ENCODE assay signal across 23 mouse cellular contexts in the genomic region with DNA sequence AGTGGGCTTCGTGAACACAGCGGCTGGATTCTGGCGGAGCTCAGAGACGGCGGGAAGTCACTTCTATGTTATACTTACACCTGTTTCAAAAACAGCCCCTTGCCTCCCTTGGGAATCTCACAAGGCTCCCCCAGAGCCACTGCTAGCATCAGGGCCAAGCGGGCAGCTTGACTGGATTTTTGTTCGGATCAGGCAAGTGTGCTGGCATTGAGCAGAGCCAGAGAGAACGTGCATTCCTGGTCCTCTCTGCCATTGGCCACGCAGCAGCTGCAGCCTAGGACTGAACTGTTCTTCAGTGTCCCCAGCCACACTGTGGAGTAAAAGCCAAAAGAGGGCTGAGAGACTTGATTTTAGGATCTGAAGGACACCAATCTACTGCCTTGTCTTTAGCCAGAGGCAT.
A peak's percentile ranks its signal among the peaks of the same experiment; 100 is the strongest.
DNase-seq lines count a peak whose midpoint lies in the region; ATAC-seq lines count a peak whose summit lies in the region.
"Had no signal": no experiment of that assay in that cellular context is flagged by ENCODE, and none has a peak within 500 bp of the region (broad histone marks: within the 10 kb centered on the region; RNA-seq: fewer than 3 reads in every experiment).

No protein-coding gene starts in this region.

- DNase-seq in gastrocnemius, postnatal 14 days = peak; percentile 37
- no peak for DNase-seq in gastrocnemius, adult 18-20 months (ENCODE audit: low spot score)
- peak; percentile 33 for DNase-seq in midbrain, embryonic 11.5 days (ENCODE audit: low spot score, missing footprints)
- no peak for DNase-seq in right cerebral cortex, postnatal 36 days (ENCODE audit: low spot score in 2 of 2)
- no peak for DNase-seq in B cell, adult 2 months
- DNase-seq: adrenal gland, postnatal 14 days; cerebellum, adult 11 months; cerebellum, postnatal 36 days; kidney, adult 11 months; layer of hippocampus, postnatal 36 days; liver, embryonic 13.5 days; lung, postnatal 4 days; thymus, adult 18-20 months had no signal

- ATAC-seq in midbrain, embryonic 11.5 days (ENCODE audit: low FRiP score) = no peak
- no peak for ATAC-seq in midbrain, embryonic 15.5 days (replicated peaks)
- no peak for ATAC-seq in heart, embryonic 15.5 days (replicated peaks; ENCODE audit: insufficient number of reproducible peaks, insufficient read depth, low FRiP score, low read depth)
- no peak for ATAC-seq in limb, embryonic 15.5 days (ENCODE audit: insufficient number of reproducible peaks, low FRiP score, low TSS enrichment, low read depth)
- ATAC-seq: forebrain, embryonic 13.5 days; Patski had no signal

- H3K27ac ChIP-seq in midbrain, embryonic 11.5 days (ENCODE audit: low read depth, low read length) = no peak overlapping the region
- H3K27ac ChIP-seq in midbrain, embryonic 15.5 days = no peak overlapping the region
- H3K27ac ChIP-seq in heart, embryonic 15.5 days = peak overlapping the region; percentile 57
- H3K27ac ChIP-seq in limb, embryonic 15.5 days = peak overlapping the region; percentile 84
- H3K27ac ChIP-seq: forebrain, embryonic 13.5 days; kidney, postnatal 0 days; layer of hippocampus, adult 2 months; liver, embryonic 13.5 days; lung, embryonic 15.5 days; neural tube, embryonic 13.5 days had no signal

- no peak overlapping the region for H3K4me3 ChIP-seq in midbrain, embryonic 11.5 days (ENCODE audit: low read depth, low read length)
- H3K4me3 ChIP-seq in midbrain, embryonic 15.5 days = no peak overlapping the region
- no peak overlapping the region for H3K4me3 ChIP-seq in heart, embryonic 15.5 days
- H3K4me3 ChIP-seq in limb, embryonic 15.5 days = no peak overlapping the region
- H3K4me3 ChIP-seq: erythroblast, embryonic 14.5 days; forebrain, embryonic 13.5 days; layer of hippocampus, adult 2 months; liver, embryonic 13.5 days; lung, embryonic 15.5 days; neural tube, embryonic 13.5 days had no signal

- H3K27me3 ChIP-seq in midbrain, embryonic 11.5 days (ENCODE audit: control insufficient read depth, insufficient read depth, low read length) = no peaks in the 10 kb centered on the region
- no peaks in the 10 kb centered on the region for H3K27me3 ChIP-seq in midbrain, embryonic 15.5 days (replicated peaks)
- H3K27me3 ChIP-seq in heart, embryonic 15.5 days = no peaks in the 10 kb centered on the region
- H3K27me3 ChIP-seq in limb, embryonic 15.5 days = no peaks in the 10 kb centered on the region
- H3K27me3 ChIP-seq: forebrain, embryonic 13.5 days; liver, embryonic 13.5 days; lung, embryonic 15.5 days; neural tube, embryonic 13.5 days; Patski had no signal

- intact Hi-C loops in gastrocnemius, postnatal 14 days (cut with DNase I; ENCODE audit: low total_unique reads) = no loop called here

- no peak overlapping the region for H3K9ac ChIP-seq in midbrain, embryonic 11.5 days (ENCODE audit: low read length)
- no peak overlapping the region for H3K9ac ChIP-seq in midbrain, embryonic 15.5 days
- H3K9ac ChIP-seq in heart, embryonic 15.5 days = no peak overlapping the region
- no peak overlapping the region for H3K9ac ChIP-seq in limb, embryonic 15.5 days
- H3K9ac ChIP-seq: forebrain, embryonic 13.5 days; liver, embryonic 13.5 days; lung, embryonic 15.5 days; neural tube, embryonic 13.5 days had no signal

- H3K9me3 ChIP-seq in midbrain, embryonic 11.5 days (ENCODE audit: control insufficient read depth, low read length) = no peaks in the 10 kb centered on the region
- no peaks in the 10 kb centered on the region for H3K9me3 ChIP-seq in midbrain, embryonic 15.5 days
- no peaks in the 10 kb centered on the region for H3K9me3 ChIP-seq in heart, embryonic 15.5 days (replicated peaks)
- no peaks in the 10 kb centered on the region for H3K9me3 ChIP-seq in limb, embryonic 15.5 days
- H3K9me3 ChIP-seq: forebrain, embryonic 13.5 days; liver, embryonic 13.5 days; lung, embryonic 15.5 days; neural tube, embryonic 13.5 days had no signal

- no peak overlapping the region for H3K4me2 ChIP-seq in midbrain, embryonic 11.5 days
- no peak overlapping the region for H3K4me2 ChIP-seq in midbrain, embryonic 15.5 days
- H3K4me2 ChIP-seq in heart, embryonic 15.5 days = no peak overlapping the region
- H3K4me2 ChIP-seq in limb, embryonic 15.5 days = no peak overlapping the region
- H3K4me2 ChIP-seq: forebrain, embryonic 13.5 days; liver, embryonic 13.5 days; lung, embryonic 15.5 days; neural tube, embryonic 13.5 days had no signal

- no peaks in the 10 kb centered on the region for H3K36me3 ChIP-seq in midbrain, embryonic 11.5 days (ENCODE audit: control insufficient read depth, insufficient read depth, low read length)
- no peaks in the 10 kb centered on the region for H3K36me3 ChIP-seq in midbrain, embryonic 15.5 days (replicated peaks)
- H3K36me3 ChIP-seq in heart, embryonic 15.5 days = no peaks in the 10 kb centered on the region
- no peaks in the 10 kb centered on the region for H3K36me3 ChIP-seq in limb, embryonic 15.5 days
- H3K36me3 ChIP-seq: liver, embryonic 13.5 days; lung, embryonic 15.5 days; neural tube, embryonic 13.5 days had no signal

- 86% methylated on average over 9 of the region's 9 CpGs for WGBS in midbrain, embryonic 11.5 days
- WGBS in midbrain, embryonic 15.5 days = 87% methylated on average over 9 of the region's 9 CpGs
- WGBS in heart, embryonic 15.5 days = 67% methylated on average over 9 of the region's 9 CpGs
- 52% methylated on average over 9 of the region's 9 CpGs for WGBS in limb, embryonic 15.5 days

- H3K4me1 ChIP-seq in midbrain, embryonic 11.5 days (ENCODE audit: control insufficient read depth, insufficient read depth, low read length) = no peaks in the 10 kb centered on the region
- H3K4me1 ChIP-seq in midbrain, embryonic 15.5 days = no peaks in the 10 kb centered on the region
- H3K4me1 ChIP-seq in heart, embryonic 15.5 days (replicated peaks) = 0 out of 2 replicates have a peak, but pooled peaks cover 4% of the 10 kb centered on the region
- peaks cover 20% of the 10 kb centered on the region for H3K4me1 ChIP-seq in limb, embryonic 15.5 days
- H3K4me1 ChIP-seq: forebrain, embryonic 13.5 days; liver, embryonic 13.5 days; lung, embryonic 15.5 days; neural tube, embryonic 13.5 days had no signal

Comparison
In these comparisons a context has a peak if more than half of its experiments do, and no peak if none do; other contexts are left out.
1. DNase-seq: peak in gastrocnemius, postnatal 14 days (single experiment) and midbrain, embryonic 11.5 days (single experiment); none in gastrocnemius, adult 18-20 months (single experiment), right cerebral cortex, postnatal 36 days (0 of 2) and B cell, adult 2 months (0 of 2).
2. H3K27ac ChIP-seq: peak in heart, embryonic 15.5 days (single experiment) and limb, embryonic 15.5 days (single experiment); none in midbrain, embryonic 11.5 days (single experiment) and midbrain, embryonic 15.5 days (single experiment).